Mouse (Mus musculus) CH12F3 (cell line): ENCODE results near the gene Gm10644.

ENCODE experiments used
- in situ Hi-C: fragments of 300-500 bp; cut with MboI; formaldehyde crosslinking; loops from 2 replicates; pipeline ENCODE4 v1.14.3; 2020; ENCODE audit warnings: low sequenced_read_pairs

The Gm10644 gene

DNA sequence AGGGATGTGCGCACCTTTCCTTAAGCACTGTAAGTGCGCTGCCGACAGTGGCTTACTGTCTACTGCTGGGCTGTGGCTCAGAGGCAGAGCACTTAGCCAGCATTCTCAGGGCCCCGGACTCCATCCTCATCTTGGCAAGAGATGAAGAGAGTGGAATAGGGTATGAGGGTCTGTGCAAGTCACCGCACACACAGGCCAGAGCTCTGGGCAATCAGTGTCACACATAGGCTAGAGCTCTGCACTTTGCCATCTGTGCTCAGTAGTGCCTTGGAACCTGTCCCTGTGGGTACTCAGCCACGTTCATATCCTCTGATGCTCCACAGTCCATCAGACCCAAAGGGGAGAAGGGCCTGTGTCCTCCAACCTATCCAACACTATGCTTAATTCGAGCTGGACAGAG is 26.5 kb upstream of the Gm10644 start:
- in situ Hi-C loops: no loop called here

DNA sequence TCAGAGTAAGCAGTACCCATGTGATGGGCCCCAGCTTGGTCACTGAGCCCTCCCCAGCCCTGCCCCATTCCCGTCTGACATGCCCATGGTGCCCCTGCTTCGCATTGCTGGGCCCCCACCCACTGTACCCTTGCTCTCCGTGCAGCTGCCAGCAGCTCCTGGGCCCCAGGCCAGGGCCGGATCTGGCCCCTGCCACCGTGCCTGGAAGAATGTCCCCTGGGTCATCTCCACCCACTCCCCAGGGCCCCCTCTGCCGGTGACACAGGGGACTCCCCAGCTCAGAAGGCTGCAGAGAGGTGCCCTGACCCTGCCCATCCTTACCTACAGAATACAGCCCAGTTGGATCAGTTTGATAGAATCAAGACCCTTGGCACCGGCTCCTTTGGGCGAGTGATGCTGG is 25.8 kb upstream of the Gm10644 start:
- in situ Hi-C loops: no loop called here

DNA sequence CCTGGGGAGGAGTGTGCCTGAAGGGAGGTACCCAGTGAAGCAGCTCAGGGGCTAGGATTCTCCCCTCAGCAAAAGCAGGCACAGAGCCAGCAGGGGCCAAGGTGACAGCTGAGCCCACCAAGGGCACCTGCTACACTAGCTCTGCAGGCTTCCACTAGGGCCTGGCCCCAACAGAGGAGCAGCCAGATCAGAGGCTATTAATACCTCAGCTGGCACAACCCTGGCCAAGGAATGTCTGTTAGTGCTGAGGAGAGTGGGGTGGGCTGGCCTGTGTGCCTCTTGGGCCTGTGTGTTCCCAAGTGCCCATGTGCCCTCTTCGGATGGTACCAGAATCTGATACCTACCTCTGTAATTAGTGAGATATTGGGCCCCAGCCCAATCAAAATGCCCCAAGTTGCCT is 25.2 kb upstream of the Gm10644 start:
- in situ Hi-C loops: no loop called here

DNA sequence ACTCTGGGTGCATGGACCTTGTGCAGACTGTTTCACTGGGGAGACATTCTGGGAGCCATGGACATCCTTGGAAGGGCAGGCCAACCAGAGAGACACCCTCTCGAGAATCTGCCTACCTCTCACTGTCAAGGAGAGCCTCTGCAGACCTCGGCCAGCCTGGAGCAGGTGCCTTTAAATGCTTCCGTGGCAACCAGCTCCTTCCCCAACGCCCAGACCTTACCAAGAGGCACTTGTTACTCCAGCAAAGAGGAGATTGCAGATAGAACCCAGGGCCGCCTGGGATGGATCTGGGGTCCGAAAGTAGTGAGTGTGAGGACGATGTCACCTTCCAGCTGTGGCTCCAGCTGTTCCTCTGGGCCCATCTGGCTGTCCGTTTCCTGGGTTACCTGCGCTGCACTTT is 23.2 kb upstream of the Gm10644 start:
- in situ Hi-C loops: no loop called here

DNA sequence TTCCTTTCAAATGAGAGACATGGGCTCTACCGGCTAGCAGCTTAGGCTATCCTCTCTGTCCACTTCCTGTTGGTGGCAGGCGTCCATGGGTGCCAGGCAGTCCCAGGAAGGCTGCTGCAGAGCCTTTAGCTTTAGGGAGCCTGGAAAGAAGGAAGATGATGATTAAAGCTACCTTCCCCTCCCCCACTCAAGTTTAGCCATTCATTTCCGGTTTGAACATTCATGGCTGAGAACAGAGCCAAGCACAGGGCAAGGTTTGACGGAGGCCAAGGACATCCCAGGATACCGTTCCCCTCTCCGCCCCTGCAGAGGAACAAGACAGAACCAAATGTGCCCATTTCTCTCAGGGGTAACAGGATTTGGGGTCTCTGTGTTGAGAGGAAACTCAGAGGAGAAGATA is 22.6 kb upstream of the Gm10644 start:
- in situ Hi-C loops: no loop called here

DNA sequence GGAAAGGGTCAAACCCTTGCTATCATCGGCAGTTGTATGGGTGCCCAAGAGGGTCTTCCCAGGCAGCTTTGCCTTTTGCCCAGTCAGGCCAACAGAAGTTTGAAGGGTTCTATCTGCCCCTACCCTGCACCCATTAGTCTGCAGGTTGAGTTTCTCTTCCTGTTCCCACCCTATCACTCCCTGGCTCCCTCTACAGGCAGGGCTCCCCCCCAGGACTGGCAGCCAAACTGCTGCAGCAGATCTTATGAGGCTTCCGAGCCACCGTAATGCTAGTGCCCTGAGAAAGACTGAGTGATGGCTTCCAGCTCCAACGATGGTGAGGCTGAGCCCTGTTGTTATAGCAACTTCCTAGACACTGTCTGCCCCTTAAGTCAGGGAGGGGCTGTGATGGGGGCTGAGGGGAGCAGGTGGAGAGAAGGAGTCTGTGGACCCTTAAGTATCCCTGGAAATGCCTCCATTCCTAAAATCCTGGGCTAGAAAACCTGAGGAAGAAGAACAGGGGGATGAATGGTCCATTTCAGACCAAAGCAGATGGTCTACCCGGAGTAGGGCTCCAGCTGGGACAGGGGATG is 21.9 kb upstream of the Gm10644 start:
- in situ Hi-C loops: no loop called here

DNA sequence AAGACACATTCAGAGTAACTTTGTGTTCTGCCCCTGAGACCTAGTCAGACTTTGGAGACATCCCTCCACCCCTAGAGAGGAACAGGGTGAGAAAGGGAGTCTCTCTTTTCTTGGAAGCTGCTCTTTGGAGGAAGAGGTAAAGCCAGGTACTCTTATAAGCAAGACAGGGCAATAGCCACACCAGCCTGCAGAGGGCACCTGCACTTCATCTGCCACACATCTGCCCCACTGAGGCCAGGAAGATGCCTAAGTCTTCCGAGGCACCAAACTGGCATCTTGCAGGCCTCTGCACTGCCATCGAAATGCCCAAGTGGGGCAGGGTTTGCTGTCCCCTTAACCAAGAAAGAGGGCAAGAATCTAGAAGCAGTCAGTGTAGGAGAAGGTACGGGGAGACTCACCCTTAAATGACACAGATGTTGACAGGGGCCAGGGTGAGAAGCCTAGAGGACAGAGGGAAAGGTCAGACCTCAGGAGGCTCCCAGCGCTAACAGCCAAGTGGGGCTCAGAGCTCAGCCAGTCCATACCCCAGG is 21.2 kb upstream of the Gm10644 start:
- in situ Hi-C loops: no loop called here

DNA sequence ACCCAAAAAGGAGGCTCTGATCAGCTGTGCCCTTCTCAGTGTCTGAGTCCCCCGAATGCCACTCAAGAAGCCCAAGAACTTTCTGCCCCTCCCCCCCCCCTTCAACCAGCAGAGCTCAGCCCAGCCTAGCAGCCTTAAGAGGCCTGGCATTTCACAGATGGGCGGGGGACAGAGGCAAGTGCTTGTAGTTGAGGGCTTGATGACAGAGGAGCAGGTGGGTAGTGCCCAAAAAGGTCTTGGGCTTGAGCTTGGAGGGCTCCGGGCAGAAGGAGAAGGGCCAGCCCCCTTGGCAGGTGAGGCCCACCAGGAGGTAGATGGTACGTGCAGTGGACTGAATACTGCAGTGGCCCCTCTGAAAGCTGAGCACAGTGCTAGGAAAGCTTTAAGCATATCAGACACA is 19.5 kb upstream of the Gm10644 start:
- in situ Hi-C loops: no loop called here

DNA sequence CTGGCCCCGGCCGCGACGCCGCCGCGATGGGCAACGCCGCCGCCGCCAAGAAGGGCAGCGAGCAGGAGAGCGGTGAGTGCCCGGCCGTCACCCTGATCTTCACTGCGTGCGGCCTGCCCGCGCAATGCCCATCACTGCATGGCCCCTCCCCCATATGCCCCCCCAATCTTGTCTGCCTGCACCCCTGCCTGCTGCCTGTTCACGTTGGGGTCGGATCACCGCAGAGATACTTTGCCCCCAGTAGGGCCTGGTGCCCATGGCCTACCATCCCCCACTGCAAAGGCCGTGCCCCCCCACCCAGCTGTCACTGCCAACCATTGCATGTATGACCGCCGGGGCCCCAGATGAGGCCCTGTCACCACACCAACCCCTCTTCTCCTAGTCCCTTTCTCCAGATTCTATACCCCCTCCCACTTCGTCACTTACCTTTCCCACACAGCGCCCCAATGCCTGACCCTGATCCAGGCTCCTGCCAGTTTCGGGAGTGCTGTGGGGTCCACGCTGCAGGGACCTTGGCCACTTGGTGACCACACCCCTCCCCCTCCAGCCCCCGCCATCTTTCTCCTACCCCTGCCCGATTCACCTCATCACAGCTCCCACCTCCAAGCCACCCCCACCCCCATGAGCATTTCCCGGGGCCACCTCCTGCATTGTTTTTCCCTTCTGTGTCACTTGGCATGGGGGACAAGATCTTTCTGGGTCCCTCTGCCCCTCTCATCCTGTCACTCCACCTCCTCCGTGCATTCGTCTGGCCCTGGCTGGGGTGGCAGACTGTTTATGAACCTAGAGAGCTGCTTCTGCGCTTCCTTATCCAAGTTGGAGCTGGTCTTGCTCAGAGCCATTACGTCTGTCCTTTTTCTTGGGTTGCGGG is 18.4 kb upstream of the Gm10644 start:
- in situ Hi-C loops: no loop called here

DNA sequence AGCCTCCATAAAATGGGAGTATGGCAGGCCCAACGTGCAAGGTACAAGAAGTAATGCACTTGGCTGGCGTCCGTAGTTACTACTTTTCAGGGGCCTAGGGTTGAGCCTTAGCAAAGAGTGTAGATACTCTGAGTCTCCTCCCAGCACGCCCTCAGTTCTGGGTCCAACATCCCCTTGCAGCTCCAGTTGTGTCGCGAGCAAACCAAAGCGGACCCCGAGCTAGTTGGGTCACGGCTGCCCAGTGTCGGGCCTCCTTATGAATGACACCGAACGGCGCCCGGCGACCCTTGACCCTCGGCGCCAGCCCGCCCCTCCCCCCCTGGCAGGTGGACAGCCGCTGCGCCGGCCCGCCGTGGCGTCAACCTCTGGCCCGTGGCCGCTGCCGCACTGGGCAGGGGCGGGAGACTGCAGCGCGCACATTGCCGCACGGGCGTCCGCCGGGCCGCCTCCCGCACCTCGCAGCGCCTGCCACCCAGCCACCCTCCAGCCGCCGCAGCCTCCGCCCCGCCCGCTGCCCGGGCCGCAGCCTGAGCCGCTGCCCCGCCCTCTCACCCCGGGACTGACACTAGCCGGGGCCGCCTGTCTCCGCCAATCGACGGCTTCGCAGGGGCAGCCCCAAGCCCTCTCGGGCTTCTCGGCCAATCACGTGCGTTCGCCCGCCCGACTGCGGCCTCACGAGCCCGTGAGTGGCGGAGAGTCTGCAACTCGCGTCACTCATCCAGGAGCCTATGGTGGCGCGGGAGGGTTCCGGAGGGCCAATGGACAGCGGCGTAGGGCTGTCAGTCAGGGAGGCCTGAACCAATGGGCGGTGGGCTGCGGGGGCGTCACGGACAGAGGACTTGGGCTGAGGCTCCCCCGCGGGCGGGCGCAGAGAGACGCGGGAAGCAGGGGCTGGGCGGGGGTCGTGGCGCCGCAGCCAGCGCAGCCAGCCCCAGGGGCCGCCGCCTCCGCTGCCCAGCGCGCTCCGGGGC is 17.4 kb upstream of the Gm10644 start, which contains the start of gene Prkaca:
Prkaca (plus strand) TSS at position 844 of the 971 bp plus-strand sequence.
- in situ Hi-C loops: no loop called here

DNA sequence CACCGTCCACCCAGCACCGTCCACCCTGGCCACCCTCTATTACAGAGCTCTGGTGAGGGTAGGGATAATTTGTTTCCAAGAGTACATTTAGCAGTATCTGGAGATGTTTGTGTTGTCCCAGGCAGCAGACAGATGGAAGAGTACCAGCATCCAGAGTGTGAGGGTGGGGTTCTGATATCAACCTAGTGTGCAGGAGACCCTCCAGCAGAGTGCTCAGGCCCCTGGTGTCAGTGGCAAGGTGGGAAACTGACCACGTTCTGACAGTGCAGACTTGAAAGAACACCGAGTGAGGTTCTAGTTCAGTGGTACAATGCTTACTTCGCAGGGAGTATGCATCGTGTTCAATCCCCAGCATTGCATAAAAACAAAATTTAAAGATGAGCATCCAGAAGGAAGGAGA is 16.7 kb upstream of the Gm10644 start:
- in situ Hi-C loops: no loop called here

DNA sequence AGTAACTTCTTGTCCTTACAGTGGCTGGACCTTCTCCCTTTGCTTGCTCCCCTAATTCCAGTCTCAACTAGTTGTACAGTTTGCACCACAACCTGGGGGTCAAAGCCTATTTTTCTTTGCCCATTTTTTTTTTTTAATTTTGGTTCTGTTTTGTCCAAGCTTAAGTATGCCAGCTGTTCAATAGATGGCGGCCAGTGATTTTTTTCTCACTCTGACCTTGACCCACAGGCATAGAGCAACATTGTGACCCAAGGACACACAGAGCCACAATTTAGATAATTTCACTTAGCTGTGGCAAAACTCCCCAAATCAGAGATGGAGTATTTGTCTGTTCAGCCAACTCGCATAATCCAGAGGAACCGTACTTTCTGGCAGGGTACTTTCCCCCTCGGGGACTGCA is 16.1 kb upstream of the Gm10644 start:
- in situ Hi-C loops: no loop called here

DNA sequence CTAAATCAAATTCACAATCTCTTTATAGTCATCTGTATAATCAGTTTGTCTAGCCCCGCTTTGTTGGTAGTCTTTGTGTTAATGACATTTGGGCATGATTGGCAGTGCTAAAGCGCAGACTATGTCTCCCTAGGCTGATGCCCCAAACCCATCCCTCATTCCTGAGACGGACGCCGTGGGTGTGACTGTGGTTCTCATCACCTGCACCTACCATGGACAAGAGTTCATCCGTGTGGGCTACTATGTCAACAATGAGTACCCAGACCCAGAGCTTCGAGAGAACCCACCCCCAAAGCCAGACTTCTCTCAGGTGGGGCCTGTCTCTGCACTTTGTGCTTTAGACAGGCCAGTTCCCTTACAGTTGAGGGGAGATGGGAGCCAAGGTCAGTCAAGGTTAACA is 12.7 kb upstream of the Gm10644 start:
- in situ Hi-C loops: no loop called here

DNA sequence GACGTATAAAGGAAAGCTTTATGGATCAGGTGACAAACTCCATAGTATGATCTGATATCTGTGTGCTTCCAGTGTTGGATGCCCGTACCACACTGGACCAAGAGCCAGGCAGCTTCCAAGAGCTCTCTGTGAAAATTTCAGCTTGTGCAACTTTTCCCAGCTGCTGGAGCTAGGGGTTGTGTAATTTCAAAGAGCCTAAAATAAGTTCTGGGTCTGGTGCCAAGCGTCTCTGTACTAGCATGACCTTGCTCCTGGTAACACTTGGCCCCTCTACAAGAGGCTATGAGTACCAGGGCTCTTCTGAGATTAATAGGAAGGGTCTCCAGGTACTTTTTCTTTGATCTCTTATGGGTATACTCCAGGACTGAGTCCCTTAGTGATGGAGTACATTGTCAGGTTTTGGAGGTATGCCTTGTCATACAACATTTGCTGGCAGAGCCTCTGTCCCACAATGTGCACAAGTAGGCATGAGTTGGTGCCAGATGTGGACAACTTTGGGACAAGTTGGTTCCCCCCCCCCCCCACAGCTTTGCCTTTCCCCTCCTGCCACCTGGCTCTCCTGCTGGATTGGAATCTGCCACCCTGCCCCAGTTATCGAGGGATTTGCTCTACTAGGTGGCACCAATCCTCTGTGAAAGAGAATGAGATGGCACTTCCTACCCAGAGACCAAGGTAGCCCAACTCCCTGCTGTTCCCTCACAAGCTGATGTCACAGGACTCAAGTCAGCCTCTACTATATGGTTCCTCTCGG is 9.2 kb upstream of the Gm10644 start:
- in situ Hi-C loops: no loop called here

DNA sequence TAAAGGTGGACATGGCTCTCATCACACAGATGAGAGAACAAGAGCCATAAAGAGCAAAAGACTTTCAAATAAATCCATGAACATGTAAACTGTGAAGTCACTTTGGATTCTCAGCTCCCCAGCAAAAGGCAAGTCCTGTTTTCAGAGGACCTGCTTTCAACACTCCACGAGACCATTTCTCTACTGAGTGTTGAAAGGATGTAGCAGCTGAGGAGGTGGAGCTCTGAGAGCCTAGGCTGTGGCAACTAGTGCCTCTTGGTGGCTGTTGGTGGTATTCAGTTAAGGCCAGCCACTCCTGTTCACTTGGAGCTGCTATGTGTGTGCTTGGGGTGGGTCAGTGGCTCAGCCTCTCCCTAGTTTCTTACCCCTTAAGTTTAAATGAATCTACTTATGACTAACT is 1.8 kb upstream of the Gm10644 start:
- in situ Hi-C loops: loop anchor here (10.0 kb wide), 1 partner anchor 172 kb away; no protein-coding TSS in a partner anchor

DNA sequence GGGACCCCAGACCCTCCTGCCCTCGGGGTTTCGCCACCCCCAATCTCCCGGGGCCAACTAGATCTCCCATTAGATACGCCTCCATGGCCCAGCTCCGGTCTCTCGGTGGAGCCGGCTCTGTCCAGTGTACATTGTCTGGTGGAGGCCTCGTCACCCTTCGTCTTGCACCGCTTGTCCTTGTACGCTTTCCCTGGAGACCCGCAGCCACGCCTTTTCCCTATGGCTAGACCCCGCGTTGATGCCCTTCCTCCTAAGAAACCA is 883 bp upstream of the Gm10644 start:
- in situ Hi-C loops: loop anchor here (10.0 kb wide), 1 partner anchor 171 kb away; no protein-coding TSS in a partner anchor

DNA sequence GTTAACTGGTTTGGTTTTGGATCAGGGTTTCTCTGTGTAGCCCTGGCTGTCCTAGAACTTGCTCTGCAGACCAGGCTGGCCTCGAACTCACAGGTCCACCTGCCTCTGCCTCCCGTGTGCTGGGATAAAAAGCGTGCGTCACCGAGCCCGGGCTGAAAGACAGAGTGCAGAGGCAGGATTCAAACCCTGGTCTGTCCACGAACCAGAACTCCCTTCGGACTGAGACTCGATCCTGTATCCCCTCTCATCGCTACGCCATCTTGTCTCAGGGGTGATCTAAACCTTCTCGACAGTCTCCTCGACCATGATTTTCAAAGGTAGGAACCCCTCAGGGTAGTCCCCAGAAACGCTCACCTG is 278 bp downstream of the Gm10644 start:
- in situ Hi-C loops: loop anchor here (10.0 kb wide), 1 partner anchor 170 kb away; no protein-coding TSS in a partner anchor

DNA sequence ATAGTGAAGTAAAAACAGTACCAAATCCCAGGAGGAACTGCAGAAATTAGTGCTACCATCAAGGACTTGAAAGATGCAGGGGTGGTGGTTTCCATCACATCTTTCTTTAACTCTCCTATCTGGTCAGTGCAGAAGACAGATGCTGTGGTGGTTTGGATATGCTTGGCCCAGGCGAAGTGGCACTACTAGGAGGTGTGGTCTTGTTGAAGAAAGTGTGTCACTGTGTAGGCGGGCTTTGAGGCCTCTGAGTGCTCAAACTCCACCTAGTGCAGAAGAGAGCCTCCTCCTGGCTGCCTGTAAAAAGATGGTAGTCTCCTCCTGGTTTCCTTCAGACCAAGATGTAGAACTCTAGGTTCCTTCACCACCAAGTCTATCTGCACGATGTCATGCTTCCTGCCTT is 9.5 kb downstream of the Gm10644 start:
- in situ Hi-C loops: no loop called here

DNA sequence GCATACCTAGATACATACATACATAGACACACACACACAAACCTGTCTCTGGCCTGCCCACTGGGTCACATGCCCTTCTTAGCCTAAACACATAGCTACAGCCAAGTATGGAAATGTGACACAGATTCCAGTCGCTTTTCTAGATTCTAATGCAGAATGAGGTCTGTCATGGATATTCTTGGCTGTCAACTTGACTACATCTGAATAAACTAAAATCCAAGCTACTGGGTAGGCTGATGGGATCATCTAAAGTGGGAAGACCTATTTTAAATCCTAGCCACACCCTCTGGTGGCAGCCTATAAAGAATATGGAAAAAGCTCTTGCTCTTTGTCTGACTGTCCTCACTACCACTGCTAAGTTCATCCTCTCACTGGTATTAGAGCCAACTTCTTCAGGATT is 12.6 kb downstream of the Gm10644 start:
- in situ Hi-C loops: no loop called here

DNA sequence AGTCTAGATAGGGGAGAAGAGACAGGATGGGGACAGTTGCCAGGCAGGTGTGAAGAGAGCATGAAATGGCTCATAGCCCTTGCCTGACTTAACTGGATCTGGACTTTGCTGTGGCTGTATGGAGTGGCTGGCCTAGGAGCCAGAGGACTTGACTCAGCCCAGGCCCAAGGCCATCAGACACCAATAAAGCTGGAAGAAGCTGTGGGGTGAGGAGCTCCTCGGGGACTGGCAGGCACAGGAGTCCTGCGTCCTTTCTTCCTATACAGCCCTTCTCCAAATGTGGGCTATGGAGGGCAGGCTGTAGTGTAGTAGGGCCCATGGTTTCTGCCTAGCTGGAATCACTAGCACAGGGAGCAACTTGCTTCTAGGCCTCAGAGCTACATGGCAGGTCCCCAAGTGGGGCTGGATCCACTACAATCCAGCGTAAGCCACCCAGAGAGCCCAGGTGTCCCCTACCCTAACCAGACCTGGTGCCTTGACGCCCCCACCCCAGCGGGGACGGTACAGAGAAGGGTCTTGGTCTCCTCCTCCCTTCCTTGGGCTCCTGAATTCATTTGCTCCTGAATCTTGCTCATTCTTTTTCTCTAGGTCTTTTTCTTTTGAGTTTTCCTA is 13.8 kb downstream of the Gm10644 start:
- in situ Hi-C loops: no loop called here
